Mouse (Mus musculus) CH12.LX (cell line): ENCODE measurements around the gene Rd3l. TPM values are rescaled to one million over a fixed set of nuclear protein-coding genes. Genes with fewer than 3 reads are reported as not detected.

ENCODE experiments used
- DNase-seq: peaks from one replicate; pipeline ENCODE4 v3.0.0-alpha.2; 2013; ENCODE audit errors: extremely low read depth
- H3K27ac ChIP-seq: 2 replicates; pipeline ENCODE4 v1.5.1; 2012; ENCODE audit warnings: low read depth, mild to moderate bottlenecking, control low read depth, moderate library complexity; ENCODE audit not compliant: insufficient read depth
- H3K27me3 ChIP-seq: replicated peaks from 2 replicates; pipeline ENCODE3; 2012; ENCODE audit warnings: inconsistent platforms
- H3K36me3 ChIP-seq, 2 experiments: replicated peaks in 1 of 2; 2 replicates each; pipeline versions ENCODE3 to v1.6.1; 2012; ENCODE audit warnings: inconsistent platforms in 1 of 2, low read length in 1 of 2, mild to moderate bottlenecking in 1 of 2, mixed read lengths in 1 of 2, moderate library complexity in 1 of 2; ENCODE audit not compliant: control insufficient read depth in 1 of 2, insufficient read depth in 1 of 2
- H3K4me1 ChIP-seq, 2 experiments: 2 replicates each; pipeline ENCODE4 v1.6.1; 2012; ENCODE audit warnings: inconsistent platforms in 1 of 2, moderate library complexity in 1 of 2; ENCODE audit not compliant: insufficient read depth in 2 of 2, control insufficient read depth in 1 of 2
- H3K4me2 ChIP-seq: 2 replicates; pipeline ENCODE4 v1.6.1; 2012; ENCODE audit warnings: low read depth, mild to moderate bottlenecking, control low read depth; ENCODE audit not compliant: poor library complexity, insufficient read depth, severe bottlenecking
- H3K4me3 ChIP-seq, 3 experiments: fragments of 150-350 bp in 1 of 3; sonication (generic) in 1 of 3; replicated peaks in 1 of 3; 2 replicates each; pipeline versions ENCODE3 to v1.5.1; 2011 to 2012; ENCODE audit warnings: low read depth in 2 of 3, low read length in 2 of 3, mild to moderate bottlenecking in 2 of 3, moderate library complexity in 2 of 3, control low read depth in 1 of 3, improper control_type of control experiment in 1 of 3, inconsistent platforms in 1 of 3, mixed read lengths in 1 of 3; ENCODE audit not compliant: poor library complexity in 1 of 3
- H3K79me2 ChIP-seq: replicated peaks from 2 replicates; pipeline ENCODE4 v1.6.1; 2012; ENCODE audit warnings: mild to moderate bottlenecking, moderate library complexity; ENCODE audit not compliant: control insufficient read depth, poor library complexity, insufficient read depth, severe bottlenecking; ENCODE audit errors: extremely low read depth
- H3K9ac ChIP-seq: 2 replicates; pipeline ENCODE4 v1.6.1; 2012; ENCODE audit warnings: low read depth, mild to moderate bottlenecking, control low read depth, moderate library complexity; ENCODE audit not compliant: insufficient read depth
- H3K9me3 ChIP-seq: replicated peaks from 2 replicates; pipeline ENCODE3; 2012; ENCODE audit warnings: low read length, inconsistent platforms, mixed read lengths
- ELF1 ChIP-seq: IDR thresholded peaks from 2 replicates; pipeline ENCODE4 v1.6.1; 2014; ENCODE audit warnings: low read depth, mild to moderate bottlenecking, inconsistent platforms, low read length, improper control_type of control experiment
- EP300 ChIP-seq: IDR thresholded peaks from 2 replicates; pipeline ENCODE4 v1.6.1; 2011; ENCODE audit warnings: low read length, improper control_type of control experiment
- ETS1 ChIP-seq: conservative IDR thresholded peaks from 2 replicates; pipeline ENCODE4 v1.6.1; 2012; ENCODE audit warnings: low read depth, mild to moderate bottlenecking, inconsistent platforms, low read length, improper control_type of control experiment, moderate library complexity
- JUN ChIP-seq: IDR thresholded peaks from 2 replicates; pipeline ENCODE4 v1.6.1; 2011; ENCODE audit warnings: low read depth, mild to moderate bottlenecking, low read length, improper control_type of control experiment, moderate library complexity; ENCODE audit not compliant: insufficient read depth
- KAT2A ChIP-seq: IDR thresholded peaks from 2 replicates; pipeline ENCODE4 v1.6.1; 2012; ENCODE audit warnings: low read length, improper control_type of control experiment, inconsistent platforms; ENCODE audit not compliant: insufficient replicate concordance
- MAFK ChIP-seq: IDR thresholded peaks from 2 replicates; pipeline ENCODE4 v1.6.1; 2011; ENCODE audit warnings: low read length, improper control_type of control experiment; ENCODE audit not compliant: insufficient replicate concordance
- MAX ChIP-seq: IDR thresholded peaks from 2 replicates; pipeline ENCODE4 v1.6.1; 2011; ENCODE audit warnings: low read length, improper control_type of control experiment
- MAZ ChIP-seq: IDR thresholded peaks from 2 replicates; pipeline ENCODE4 v1.6.1; 2012; ENCODE audit warnings: low read depth, mild to moderate bottlenecking, inconsistent platforms, low read length, improper control_type of control experiment, moderate library complexity
- MXI1 ChIP-seq: IDR thresholded peaks from 2 replicates; pipeline ENCODE4 v1.6.1; 2011; ENCODE audit warnings: mild to moderate bottlenecking, low read depth, low read length, improper control_type of control experiment
- MYC ChIP-seq: IDR thresholded peaks from 2 replicates; pipeline ENCODE4 v1.6.1; 2011; ENCODE audit warnings: low read depth, mild to moderate bottlenecking, improper control_type of control experiment, low read length
- NRF1 ChIP-seq: IDR thresholded peaks from 2 replicates; pipeline ENCODE4 v1.6.1; 2014; ENCODE audit warnings: low read depth, mild to moderate bottlenecking, inconsistent platforms, low read length, improper control_type of control experiment, moderate library complexity
- POLR2A ChIP-seq: IDR thresholded peaks from 2 replicates; pipeline ENCODE4 v1.6.1; 2011; ENCODE audit warnings: low read depth, mild to moderate bottlenecking, improper control_type of control experiment, low read length
- POLR2AphosphoS2 ChIP-seq: IDR thresholded peaks from 2 replicates; pipeline ENCODE4 v1.6.1; 2011; ENCODE audit warnings: low read depth, low read length, improper control_type of control experiment
- RAD21 ChIP-seq: IDR thresholded peaks from 2 replicates; pipeline ENCODE4 v1.6.1; 2011; ENCODE audit warnings: low read depth, mild to moderate bottlenecking, low read length, improper control_type of control experiment, moderate library complexity
- RCOR1 ChIP-seq: conservative IDR thresholded peaks from 2 replicates; pipeline ENCODE4 v1.6.1; 2012; ENCODE audit warnings: low read depth, mild to moderate bottlenecking, inconsistent platforms, low read length, improper control_type of control experiment
- SIN3A ChIP-seq: IDR thresholded peaks from 2 replicates; pipeline ENCODE4 v1.6.1; 2012; ENCODE audit warnings: low read length, improper control_type of control experiment, inconsistent platforms
- SMC3 ChIP-seq: IDR thresholded peaks from 2 replicates; pipeline ENCODE4 v1.6.1; 2011; ENCODE audit warnings: low read depth, low read length, improper control_type of control experiment
- TBP ChIP-seq: conservative IDR thresholded peaks from 2 replicates; pipeline ENCODE4 v1.6.1; 2011; ENCODE audit warnings: low read depth, low read length, improper control_type of control experiment
- TCF12 ChIP-seq: IDR thresholded peaks from 2 replicates; pipeline ENCODE4 v1.6.1; 2014; ENCODE audit warnings: low read depth, mild to moderate bottlenecking, inconsistent platforms, low read length, improper control_type of control experiment
- UBTF ChIP-seq: IDR thresholded peaks from 2 replicates; pipeline ENCODE4 v1.6.1; 2012; ENCODE audit warnings: low read depth, mild to moderate bottlenecking, inconsistent platforms, low read length, improper control_type of control experiment, moderate library complexity
- USF2 ChIP-seq: conservative IDR thresholded peaks from 2 replicates; pipeline ENCODE4 v1.6.1; 2011; ENCODE audit warnings: low read depth, low read length, improper control_type of control experiment
- ZKSCAN1 ChIP-seq: IDR thresholded peaks from 2 replicates; pipeline ENCODE4 v1.6.1; 2012; ENCODE audit warnings: low read depth, inconsistent platforms, low read length, improper control_type of control experiment, borderline replicate concordance
- ZMIZ1 ChIP-seq: IDR thresholded peaks from 2 replicates; pipeline ENCODE4 v1.6.1; 2012; ENCODE audit warnings: low read depth, mild to moderate bottlenecking, inconsistent platforms, low read length, improper control_type of control experiment
- ZNF384 ChIP-seq: IDR thresholded peaks from 2 replicates; pipeline ENCODE4 v1.6.1; 2012; ENCODE audit warnings: low read depth, low read length, improper control_type of control experiment, inconsistent platforms
- dilution Hi-C: fragments of 300-500 bp; cut with MboI; formaldehyde crosslinking; loops from 2 replicates; pipeline ENCODE4 v1.14.3; 2020; ENCODE audit warnings: low sequenced_read_pairs; ENCODE audit not compliant: extremely low pct_unique_long_range_greater_than_20kb, extremely low pct_ligation_motif_present
- in situ Hi-C: fragments of 300-500 bp; cut with MboI; formaldehyde crosslinking; loops from 3 replicates; pipeline ENCODE4 v1.14.3; 2019; ENCODE audit warnings: low sequenced_read_pairs, low pct_ligation_motif_present, low pct_unique_long_range_greater_than_20kb, mixed read lengths
- polyA plus RNA-seq: library from polyadenylated mRNA; unstranded; fragments of >175 nt; gene quantifications from 2 replicates; pipeline ENCODE4 v1.2.1, GENCODE M21; 2012; ENCODE audit warnings: low read depth; ENCODE audit not compliant: insufficient read length
- total RNA-seq, 2 experiments: library from RNA; depleted of rRNA; stranded (reverse); fragments of 300-350 nt in 1 of 2; fragments of >200 nt in 1 of 2; gene quantifications; 2 replicates each; pipeline ENCODE4 v1.2.3; 2012 to 2014

Gene Rd3l
- total and polyA plus RNA-seq, 3 experiments, result not detected

DNA sequence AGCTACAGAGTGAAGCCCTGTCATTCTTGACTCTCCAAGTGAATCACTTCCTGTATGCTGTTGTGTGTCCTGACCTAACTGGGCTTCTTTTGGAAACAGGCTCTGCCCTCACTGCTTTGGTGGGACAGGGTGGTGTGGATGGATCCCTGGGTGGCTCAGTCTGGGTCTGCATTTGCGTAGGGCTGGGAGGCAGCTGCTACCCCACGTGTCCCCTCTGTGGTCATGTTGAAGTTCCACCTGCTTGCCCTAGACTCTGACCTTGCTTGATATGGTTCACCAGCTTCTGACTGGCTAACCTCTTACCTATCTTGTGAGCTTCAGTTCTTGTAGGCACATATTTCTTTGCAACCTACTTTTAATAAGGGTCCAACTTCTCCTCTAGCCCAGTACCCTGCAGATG, 14.0 kb upstream of the Rd3l start:
- Histone ChIP-seq H3K4me2 (no peak overlapping the region), H3K9ac (no peak overlapping the region), H3K27ac (no peak overlapping the region), H3K36me3 (no peaks in the 10 kb centered on the region), H3K79me2 (no peaks in the 10 kb centered on the region), H3K4me3 (no peak overlapping the region), H3K27me3 (peaks cover 43% of the 10 kb centered on the region), H3K9me3 (peaks cover 18% of the 10 kb centered on the region), H3K4me1 (no peaks in the 10 kb centered on the region)
- no peak for TF ChIP-seq MYC
- no peak for TF ChIP-seq ELF1
- no peak for TF ChIP-seq ZNF384
- no peak for TF ChIP-seq TBP
- TF ChIP-seq POLR2AphosphoS2, result no peak
- no peak for TF ChIP-seq POLR2A
- no peak for TF ChIP-seq USF2
- TF ChIP-seq KAT2A, result no peak
- no peak for TF ChIP-seq MAX
- TF ChIP-seq SIN3A, result no peak
- TF ChIP-seq NRF1, result no peak
- in situ Hi-C loops, result no loop called here
- no peak for DNase-seq
- dilution Hi-C loops, result no loop called here

DNA sequence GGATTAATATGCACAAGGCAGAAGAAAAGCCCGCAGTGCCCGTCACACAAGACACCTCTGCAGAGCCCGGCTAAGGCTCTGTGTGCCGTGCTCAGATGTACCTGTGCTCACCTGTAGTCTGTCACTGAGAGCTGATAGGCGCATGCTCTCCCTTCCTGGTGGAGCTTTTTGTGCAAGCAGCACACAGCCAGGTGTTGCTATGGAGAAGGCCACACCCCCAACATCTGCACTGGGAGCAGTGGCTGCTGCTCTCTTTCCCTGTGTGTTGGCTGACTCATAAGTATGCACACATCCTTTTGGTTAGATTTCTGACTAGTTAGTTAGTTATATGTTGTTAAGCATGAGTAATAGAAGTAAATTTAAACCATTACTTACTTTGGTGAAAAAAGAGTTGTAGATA, 11.5 kb upstream of the Rd3l start:
- H3K9me3 ChIP-seq, result peaks cover 18% of the 10 kb centered on the region
- no peak overlapping the region for H3K4me3 ChIP-seq
- dilution Hi-C loops, result no loop called here
- peaks cover 38% of the 10 kb centered on the region for H3K27me3 ChIP-seq
- no peak overlapping the region for H3K9ac ChIP-seq
- H3K79me2 ChIP-seq, result no peaks in the 10 kb centered on the region
- H3K4me2 ChIP-seq, result no peak overlapping the region
- H3K36me3 ChIP-seq, result no peaks in the 10 kb centered on the region
- no peak for DNase-seq
- no peak for TF ChIP-seq TCF12
- no peak for TF ChIP-seq ETS1
- TF ChIP-seq MXI1, result no peak
- TF ChIP-seq RCOR1, result no peak
- no peak for TF ChIP-seq SIN3A
- TF ChIP-seq MAZ, result no peak
- TF ChIP-seq POLR2AphosphoS2, result no peak
- no peak for TF ChIP-seq RAD21
- TF ChIP-seq POLR2A, result no peak
- no peak for TF ChIP-seq JUN
- no peak for TF ChIP-seq USF2
- TF ChIP-seq KAT2A, result no peak
- no peak for TF ChIP-seq MAFK
- no peak for TF ChIP-seq ZMIZ1
- no peak for TF ChIP-seq MYC
- no peak for TF ChIP-seq SMC3
- TF ChIP-seq ZKSCAN1, result no peak
- TF ChIP-seq UBTF, result no peak
- no peak for TF ChIP-seq EP300
- TF ChIP-seq, all 38 proteins: peak for 0
- Histone ChIP-seq H3K27ac (no peak overlapping the region), H3K4me1 (no peaks in the 10 kb centered on the region)
- in situ Hi-C loops, result no loop called here
